Mouse (Mus musculus): Measurements from ENCODE around the gene Sema3b. TPM values are rescaled to one million over a fixed set of nuclear protein-coding genes. Genes with fewer than 3 reads are reported as not detected.

Gene Sema3b
- total and polyA plus RNA-seq, 2 experiments = 0.37 to 0.83 TPM

- peak overlapping the region; percentile 88 for H3K27ac ChIP-seq (replicated peaks; ENCODE audit: insufficient read depth, low read depth, low read length)
- H3K36me3 ChIP-seq (ENCODE audit: control insufficient read depth, insufficient read depth, low read length) = peaks cover 4% of the 10 kb centered on the region; the same call in 1 of the 2 replicates
- peak overlapping the region; percentile 61 for H3K4me3 ChIP-seq (ENCODE audit: insufficient read depth, low read depth, low read length)
- no peaks in the 10 kb centered on the region for H3K27me3 ChIP-seq (ENCODE audit: control insufficient read depth, insufficient read depth, low read length)
- peaks cover 25% of the 10 kb centered on the region for H3K4me1 ChIP-seq (ENCODE audit: control insufficient read depth, insufficient read depth, low read length)
- no peak for TF ChIP-seq CTCF (IDR thresholded peaks at IDR 0.05; ENCODE audit: low read depth, low read length)
- no peak for TF ChIP-seq POLR2A (IDR thresholded peaks at IDR 0.05; ENCODE audit: extremely low read depth, insufficient read depth, low read length)
- peak overlapping the region; percentile 28 for H3K9ac ChIP-seq (ENCODE audit: low read depth, low read length)
- WGBS = under 1% methylated on average over 33 of the region's 33 CpGs
- H3K79me2 ChIP-seq (ENCODE audit: control insufficient read depth, insufficient read depth, low read length) = no peaks in the 10 kb centered on the region
- peak; percentile 85 for DNase-seq (ENCODE audit: extremely low read depth, low read depth, low spot score)
These were observed 21.0 kb downstream of the Sema3b start for GRCm38 (mm10) chr9:107587833-107588639.

- no peak for TF ChIP-seq CTCF (IDR thresholded peaks at IDR 0.05; ENCODE audit: low read depth, low read length)
- TF ChIP-seq POLR2A (IDR thresholded peaks at IDR 0.05; ENCODE audit: extremely low read depth, insufficient read depth, low read length) = no peak
- Histone ChIP-seq H3K9ac (ENCODE audit: low read depth, low read length) (peak within 1 kb of the TSS; percentile 28), H3K4me1 (ENCODE audit: control insufficient read depth, insufficient read depth, low read length) (peaks cover 25% of the 10 kb centered on the region), H3K27me3 (ENCODE audit: control insufficient read depth, insufficient read depth, low read length) (no peaks in the 10 kb centered on the region), H3K36me3 (ENCODE audit: control insufficient read depth, insufficient read depth, low read length) (peaks cover 4% of the 10 kb centered on the region; the same call in 1 of the 2 replicates), H3K27ac (replicated peaks; ENCODE audit: insufficient read depth, low read depth, low read length) (peak within 1 kb of the TSS; percentile 88), H3K79me2 (ENCODE audit: control insufficient read depth, insufficient read depth, low read length) (no peaks in the 10 kb centered on the region), H3K4me3 (ENCODE audit: insufficient read depth, low read depth, low read length) (peak within 1 kb of the TSS; percentile 61)
- peak; percentile 99 for DNase-seq (ENCODE audit: extremely low read depth, low read depth, low spot score)
- 9% methylated on average over 46 of the region's 46 CpGs for WGBS
These were observed 21.8 kb downstream of the Sema3b start, which contains the start of gene Ifrd2 for GRCm38 (mm10) chr9:107586974-107587832. TSS of gene Ifrd2 (plus strand) at chr9:107587642.

DNA sequence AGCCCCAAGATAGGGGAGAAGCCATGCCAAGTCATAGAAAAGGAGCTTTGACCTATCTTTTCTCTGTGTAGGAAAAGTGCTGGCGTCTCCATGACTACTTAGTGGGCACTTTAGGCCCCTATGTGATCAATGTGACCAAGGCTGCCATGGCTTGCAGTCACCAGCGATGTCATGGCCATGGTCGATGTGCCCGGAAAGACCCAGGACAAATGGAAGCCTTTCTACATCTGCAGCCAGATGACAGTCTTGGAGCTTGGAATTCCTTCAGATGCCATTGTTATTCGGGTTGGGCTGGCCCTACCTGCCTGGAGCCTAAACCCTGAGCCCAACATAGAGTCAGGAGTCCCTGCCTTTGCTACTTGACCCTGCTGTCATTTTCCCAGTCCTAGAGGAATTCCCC is 22.5 kb downstream of the Sema3b start:
- H3K4me1 ChIP-seq (ENCODE audit: control insufficient read depth, insufficient read depth, low read length) = peaks cover 30% of the 10 kb centered on the region
- H3K9ac ChIP-seq (ENCODE audit: low read depth, low read length) = no peak overlapping the region
- H3K4me3 ChIP-seq (ENCODE audit: insufficient read depth, low read depth, low read length) = no peak overlapping the region
- no peaks in the 10 kb centered on the region for H3K36me3 ChIP-seq (ENCODE audit: control insufficient read depth, insufficient read depth, low read length)
- H3K27ac ChIP-seq (replicated peaks; ENCODE audit: insufficient read depth, low read depth, low read length) = no peak overlapping the region
- H3K27me3 ChIP-seq (ENCODE audit: control insufficient read depth, insufficient read depth, low read length) = no peaks in the 10 kb centered on the region
- WGBS = 88% methylated on average over 5 of the region's 5 CpGs
- TF ChIP-seq CTCF (IDR thresholded peaks at IDR 0.05; ENCODE audit: low read depth, low read length) (no peak), POLR2A (IDR thresholded peaks at IDR 0.05; ENCODE audit: extremely low read depth, insufficient read depth, low read length) (no peak)
- DNase-seq (ENCODE audit: extremely low read depth, low read depth, low spot score) = no peak
- H3K79me2 ChIP-seq (ENCODE audit: control insufficient read depth, insufficient read depth, low read length) = no peaks in the 10 kb centered on the region

GRCm38 (mm10) chr9:107583174-107583573 is 25.9 kb downstream of the Sema3b start:
- Histone ChIP-seq H3K9ac (ENCODE audit: low read depth, low read length) (no peak overlapping the region), H3K4me3 (ENCODE audit: insufficient read depth, low read depth, low read length) (no peak overlapping the region), H3K27ac (replicated peaks; ENCODE audit: insufficient read depth, low read depth, low read length) (peak overlapping the region; percentile 13), H3K4me1 (ENCODE audit: control insufficient read depth, insufficient read depth, low read length) (peaks cover 21% of the 10 kb centered on the region), H3K27me3 (ENCODE audit: control insufficient read depth, insufficient read depth, low read length) (no peaks in the 10 kb centered on the region), H3K79me2 (ENCODE audit: control insufficient read depth, insufficient read depth, low read length) (peaks cover 5% of the 10 kb centered on the region; the same call in 1 of the 2 replicates), H3K36me3 (ENCODE audit: control insufficient read depth, insufficient read depth, low read length) (peaks cover 2% of the 10 kb centered on the region; the same call in 1 of the 2 replicates)
- 89% methylated on average over 14 of the region's 14 CpGs for WGBS
- TF ChIP-seq POLR2A (IDR thresholded peaks at IDR 0.05; ENCODE audit: extremely low read depth, insufficient read depth, low read length) (no peak), CTCF (IDR thresholded peaks at IDR 0.05; ENCODE audit: low read depth, low read length) (no peak)
- DNase-seq (ENCODE audit: extremely low read depth, low read depth, low spot score) = no peak

DNA sequence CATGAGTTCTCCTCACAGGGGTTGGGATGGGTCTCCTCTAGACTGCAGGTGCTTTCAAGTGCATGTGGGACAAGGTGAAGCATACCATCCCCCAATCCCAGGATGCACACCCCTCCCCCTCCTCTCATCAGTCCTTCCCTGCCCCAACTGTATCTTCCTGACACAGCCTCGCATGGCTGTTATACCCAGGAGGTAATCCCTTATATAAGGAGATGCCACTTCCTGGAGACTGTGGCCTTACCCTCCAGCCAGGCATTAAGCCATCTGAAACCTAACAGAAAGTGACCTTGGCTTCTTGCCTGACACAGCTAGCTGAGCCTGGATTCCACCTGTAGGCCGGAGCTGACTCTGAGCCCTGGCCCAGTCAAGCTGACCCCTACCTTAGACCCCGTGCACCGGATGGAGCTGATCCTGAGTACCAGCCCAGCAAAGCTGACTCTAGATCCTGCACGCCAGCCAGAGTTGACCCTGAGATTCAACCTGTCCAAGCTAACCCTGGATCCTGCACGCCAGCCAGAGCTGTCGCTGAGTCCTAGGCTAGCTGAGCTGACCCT is 26.4 kb downstream of the Sema3b start:
- H3K4me3 ChIP-seq (ENCODE audit: insufficient read depth, low read depth, low read length) = no peak overlapping the region
- H3K4me1 ChIP-seq (ENCODE audit: control insufficient read depth, insufficient read depth, low read length) = peaks cover 21% of the 10 kb centered on the region
- no peak for TF ChIP-seq POLR2A (IDR thresholded peaks at IDR 0.05; ENCODE audit: extremely low read depth, insufficient read depth, low read length)
- no peak for TF ChIP-seq CTCF (IDR thresholded peaks at IDR 0.05; ENCODE audit: low read depth, low read length)
- DNase-seq (ENCODE audit: extremely low read depth, low read depth, low spot score) = peak; percentile 80
- WGBS = 22% methylated on average over 7 of the region's 7 CpGs
- H3K36me3 ChIP-seq (ENCODE audit: control insufficient read depth, insufficient read depth, low read length) = peaks cover 2% of the 10 kb centered on the region; the same call in 1 of the 2 replicates
- no peak overlapping the region for H3K9ac ChIP-seq (ENCODE audit: low read depth, low read length)
- peaks cover 9% of the 10 kb centered on the region; the same call in 1 of the 2 replicates for H3K79me2 ChIP-seq (ENCODE audit: control insufficient read depth, insufficient read depth, low read length)
- H3K27ac ChIP-seq (replicated peaks; ENCODE audit: insufficient read depth, low read depth, low read length) = peak overlapping the region; percentile 28
- H3K27me3 ChIP-seq (ENCODE audit: control insufficient read depth, insufficient read depth, low read length) = no peaks in the 10 kb centered on the region

Data from liver, adult 2 months (tissue).